In genomic region chr2:113529244-113529643, GRCm38 (mm10) we compare ENCODE assay signal across 33 mouse cellular contexts.
"Had no signal": no experiment of that assay in that cellular context is flagged by ENCODE, and none has a peak within 500 bp of the region (broad histone marks: within the 10 kb centered on the region; RNA-seq: fewer than 3 reads in every experiment).

No protein-coding gene starts in this region.

- H3K4me3 ChIP-seq: limb, embryonic 10.5 days; limb, embryonic 12.5 days; limb, embryonic 13.5 days; limb, embryonic 15.5 days; liver, embryonic 12.5 days; liver, embryonic 13.5 days; liver, embryonic 15.5 days; lung, embryonic 15.5 days; megakaryocyte, embryonic 14.5 days; midbrain, embryonic 10.5 days; midbrain, embryonic 12.5 days; midbrain, embryonic 13.5 days; midbrain, embryonic 15.5 days; myocyte; neural tube, embryonic 12.5 days; neural tube, embryonic 13.5 days had no signal

- DNase-seq: left cerebral cortex, postnatal 4 days; liver; liver, embryonic 13.5 days; liver, postnatal 0 days; lung, adult 18-20 months; lung, adult 2 months; lung, embryonic 14.5 days; lung, postnatal 10 days; lung, postnatal 14 days; lung, postnatal 36 days; lung, postnatal 4 days; midbrain, embryonic 14.5 days had no signal

- H3K27me3 ChIP-seq: limb, embryonic 12.5 days; limb, embryonic 13.5 days; limb, embryonic 15.5 days; liver, embryonic 12.5 days; liver, embryonic 13.5 days; liver, embryonic 15.5 days; megakaryocyte, embryonic 14.5 days; midbrain, embryonic 12.5 days; midbrain, embryonic 13.5 days; midbrain, embryonic 15.5 days; neural tube, embryonic 12.5 days; neural tube, embryonic 13.5 days had no signal

- H3K4me2 ChIP-seq: limb, embryonic 12.5 days; limb, embryonic 13.5 days; limb, embryonic 15.5 days; liver, embryonic 11.5 days; liver, embryonic 12.5 days; liver, embryonic 13.5 days; liver, embryonic 15.5 days; lung, embryonic 14.5 days; lung, embryonic 15.5 days; midbrain, embryonic 11.5 days; midbrain, embryonic 12.5 days; midbrain, embryonic 13.5 days; midbrain, embryonic 15.5 days; neural tube, embryonic 12.5 days; neural tube, embryonic 13.5 days had no signal

- H3K36me3 ChIP-seq: limb, embryonic 10.5 days; limb, embryonic 12.5 days; limb, embryonic 13.5 days; limb, embryonic 15.5 days; liver, embryonic 12.5 days; liver, embryonic 13.5 days; liver, embryonic 15.5 days; lung, embryonic 15.5 days; midbrain, embryonic 10.5 days; midbrain, embryonic 12.5 days; midbrain, embryonic 13.5 days; midbrain, embryonic 15.5 days; neural tube, embryonic 12.5 days; neural tube, embryonic 13.5 days had no signal

- ATAC-seq: liver, embryonic 12.5 days; liver, postnatal 0 days; lung, postnatal 0 days; midbrain, embryonic 13.5 days; midbrain, embryonic 15.5 days; midbrain, embryonic 16.5 days had no signal

- H3K4me1 ChIP-seq: limb, embryonic 10.5 days; limb, embryonic 12.5 days; limb, embryonic 13.5 days; limb, embryonic 15.5 days; liver, embryonic 12.5 days; liver, embryonic 13.5 days; liver, embryonic 15.5 days; megakaryocyte, embryonic 14.5 days; midbrain, embryonic 10.5 days; midbrain, embryonic 12.5 days; midbrain, embryonic 13.5 days; midbrain, embryonic 15.5 days; neural tube, embryonic 12.5 days; neural tube, embryonic 13.5 days had no signal

- H3K9ac ChIP-seq: limb, embryonic 12.5 days; limb, embryonic 13.5 days; limb, embryonic 15.5 days; liver, embryonic 12.5 days; liver, embryonic 13.5 days; liver, embryonic 14.5 days; liver, embryonic 15.5 days; liver, postnatal 0 days; lung, embryonic 14.5 days; lung, embryonic 15.5 days; midbrain, embryonic 12.5 days; midbrain, embryonic 13.5 days; midbrain, embryonic 15.5 days; neural tube, embryonic 12.5 days; neural tube, embryonic 13.5 days had no signal

- H3K9me3 ChIP-seq: limb, embryonic 10.5 days; limb, embryonic 12.5 days; limb, embryonic 13.5 days; limb, embryonic 15.5 days; liver, embryonic 12.5 days; liver, embryonic 13.5 days; liver, embryonic 15.5 days; lung, embryonic 15.5 days; midbrain, embryonic 10.5 days; midbrain, embryonic 12.5 days; midbrain, embryonic 13.5 days; midbrain, embryonic 15.5 days; neural tube, embryonic 12.5 days; neural tube, embryonic 13.5 days had no signal

- H3K27ac ChIP-seq: limb, embryonic 10.5 days; limb, embryonic 12.5 days; limb, embryonic 13.5 days; limb, embryonic 15.5 days; liver, embryonic 12.5 days; liver, embryonic 13.5 days; liver, embryonic 14.5 days; liver, embryonic 15.5 days; lung, embryonic 15.5 days; macrophage; midbrain, embryonic 10.5 days; midbrain, embryonic 12.5 days; midbrain, embryonic 13.5 days; midbrain, embryonic 15.5 days; neural tube, embryonic 12.5 days; neural tube, embryonic 13.5 days had no signal
